Mouse (Mus musculus): ENCODE measurements at regions not wholly inside any gene's neighbourhood (a gene's known extent, or its start where the extent isn't known, plus 50 kb on each side); places are given as distances from the start of the nearest gene placed in this dataset.

DNA sequence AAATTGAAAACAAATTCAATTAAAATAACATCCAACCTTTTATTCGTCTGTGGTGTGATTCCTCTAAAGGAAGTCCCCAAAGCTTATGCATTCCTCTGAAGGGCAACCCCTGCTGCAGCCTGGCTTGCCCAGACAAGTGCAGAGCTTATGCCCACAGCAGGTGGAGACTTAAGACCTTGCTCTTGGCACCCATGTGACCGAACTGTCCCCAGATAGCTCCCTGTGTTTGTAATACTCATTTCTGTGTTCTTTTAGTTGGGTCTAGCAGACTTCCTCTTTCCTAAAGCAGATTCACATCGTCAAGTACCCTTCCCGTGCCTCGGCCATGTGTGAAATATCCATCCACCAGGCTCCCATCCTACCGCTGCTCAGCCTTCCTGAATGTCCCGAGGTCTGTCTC lies 723.1 kb upstream of the 4930452B06Rik start:
- TF ChIP-seq POLR2A (IDR thresholded peaks at IDR 0.05; ENCODE audit: borderline replicate concordance, extremely low read depth, insufficient read depth, insufficient read length, poor library complexity, severe bottlenecking) (no peak), CTCF (IDR thresholded peaks at IDR 0.05; ENCODE audit: borderline replicate concordance, extremely low read depth, insufficient read depth, insufficient read length) (no peak)

All from brain, embryonic 14.5 days (tissue).